ENCODE assay signal across 7 mouse cellular contexts in the genomic region with DNA sequence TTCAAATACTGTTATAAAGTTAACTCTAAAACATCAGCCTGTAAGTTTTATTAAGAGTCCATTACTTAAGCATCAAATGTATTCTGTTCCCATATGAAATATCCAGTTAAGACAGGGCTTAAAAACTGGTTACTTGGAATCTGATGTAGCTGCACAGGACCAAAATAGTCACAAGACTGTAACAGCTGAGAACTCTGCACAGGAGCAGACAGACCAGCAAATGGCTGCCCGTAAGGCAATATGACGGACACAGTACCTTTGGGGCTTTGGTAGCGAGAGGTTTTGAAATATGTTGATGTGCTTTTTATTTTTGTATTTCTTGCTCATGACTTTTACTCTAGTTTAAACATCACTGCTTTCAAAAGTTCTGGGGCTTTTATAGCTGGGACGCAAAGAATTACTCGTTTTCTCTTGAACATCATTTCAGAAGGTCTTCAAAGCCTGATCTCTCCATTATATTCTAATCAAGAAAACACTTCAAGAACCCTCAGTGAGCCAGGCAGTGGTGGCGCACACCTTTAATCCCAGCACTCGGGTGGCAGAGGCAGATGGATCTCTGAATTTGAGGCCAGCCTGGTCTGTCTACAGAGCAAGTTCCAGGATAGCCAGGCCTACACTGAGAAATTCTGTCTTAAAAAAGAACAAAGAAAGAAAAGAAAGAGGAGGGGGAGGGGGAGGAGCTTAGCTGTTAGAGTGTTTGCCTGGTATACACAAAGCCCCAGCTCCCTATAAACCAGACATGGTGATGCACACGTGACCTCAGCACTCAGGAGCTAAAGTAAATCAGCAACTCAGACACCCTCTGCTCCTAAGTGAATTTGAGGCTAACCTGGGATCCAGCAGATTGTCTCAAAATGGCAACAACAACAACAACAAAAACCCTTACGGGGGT. TPM values are rescaled to one million over a fixed set of nuclear protein-coding genes. Genes with fewer than 3 reads are reported as not detected.
DNase-seq lines count a peak whose midpoint lies in the region; ATAC-seq and TF ChIP-seq lines count a peak whose summit lies in the region.

No protein-coding gene starts in this region.

- H3K4me2 ChIP-seq in CH12.LX (ENCODE audit: insufficient read depth, low read depth, poor library complexity, severe bottlenecking), result peak overlapping the region; percentile 19
- peak overlapping the region; percentile 64 for H3K4me2 ChIP-seq in midbrain, embryonic 16.5 days (ENCODE audit: low read length)

- no peak for TF ChIP-seq RAD21 in CH12.LX (IDR thresholded peaks at IDR 0.05; ENCODE audit: low read depth, low read length)

- no peak for TF ChIP-seq POLR2A in CH12.LX (IDR thresholded peaks at IDR 0.05; ENCODE audit: low read depth, low read length)
- peak; percentile 34; the same call in 1 of the 2 replicates for TF ChIP-seq POLR2A in embryonic fibroblast, embryonic 13.5 days (IDR thresholded peaks at IDR 0.05; ENCODE audit: low read depth, low read length)

- H3K36me3 ChIP-seq in CH12.LX (replicated peaks in 1 of 2; ENCODE audit: control insufficient read depth in 1 of 2, insufficient read depth in 1 of 2, low read length in 1 of 2), result no peaks in the 10 kb centered on the region
- no peaks in the 10 kb centered on the region for H3K36me3 ChIP-seq in midbrain, embryonic 16.5 days (ENCODE audit: control insufficient read depth, insufficient read depth, low read length)

- no peaks in the 10 kb centered on the region for H3K9me3 ChIP-seq in CH12.LX (replicated peaks; ENCODE audit: low read length)
- no peaks in the 10 kb centered on the region for H3K9me3 ChIP-seq in midbrain, embryonic 16.5 days (replicated peaks; ENCODE audit: control insufficient read depth, low read length, poor library complexity, severe bottlenecking)

- no peaks in the 10 kb centered on the region for H3K27me3 ChIP-seq in CH12.LX (replicated peaks)
- H3K27me3 ChIP-seq in midbrain, embryonic 16.5 days (ENCODE audit: control insufficient read depth, insufficient read depth, low read depth, low read length), result no peaks in the 10 kb centered on the region

- peak overlapping the region; percentile 27; the same call in 1 of the 2 replicates for H3K9ac ChIP-seq in CH12.LX (ENCODE audit: insufficient read depth, low read depth)
- H3K9ac ChIP-seq in midbrain, embryonic 16.5 days (ENCODE audit: low read depth, low read length), result peak overlapping the region; percentile 49

- TF ChIP-seq CTCF in CH12.LX (conservative IDR thresholded peaks at IDR 0.05 in 1 of 2, IDR thresholded peaks at IDR 0.05 in 1 of 2; ENCODE audit: low read depth in 2 of 2, low read length in 2 of 2), result no peak
- TF ChIP-seq CTCF in embryonic fibroblast, embryonic 13.5 days (IDR thresholded peaks at IDR 0.05; ENCODE audit: borderline replicate concordance, insufficient read depth, low read length), result no peak

- dilution Hi-C loops in CH12.LX (cut with MboI; ENCODE audit: extremely low pct_ligation_motif_present, extremely low pct_unique_long_range_greater_than_20kb, low sequenced_read_pairs), result no loop called here

- in situ Hi-C loops in CH12.LX (cut with MboI; ENCODE audit: low pct_ligation_motif_present, low pct_unique_long_range_greater_than_20kb, low sequenced_read_pairs), result loop anchor here (5.0 kb wide), 1 partner anchor 33 kb away; no protein-coding TSS in a partner anchor

- H3K27ac ChIP-seq in CH12.LX (ENCODE audit: insufficient read depth, low read depth), result no peak overlapping the region
- H3K27ac ChIP-seq in embryonic fibroblast, embryonic 13.5 days (ENCODE audit: insufficient read depth, low read length), result peak overlapping the region; percentile 99
- H3K27ac ChIP-seq in midbrain, embryonic 16.5 days (ENCODE audit: low read length), result peak overlapping the region; percentile 93

- H3K4me3 ChIP-seq in CH12.LX (replicated peaks in 1 of 3; ENCODE audit: low read depth in 2 of 3, low read length in 2 of 3, poor library complexity in 1 of 3), result peak overlapping the region; percentile 7 to 49 (median 37)
- H3K4me3 ChIP-seq in embryonic fibroblast, embryonic 13.5 days (ENCODE audit: insufficient read depth, low read length), result peak overlapping the region; percentile 26
- peak overlapping the region; percentile 30 for H3K4me3 ChIP-seq in midbrain, embryonic 16.5 days (ENCODE audit: low read depth, low read length)

- TF ChIP-seq EP300 in CH12.LX (IDR thresholded peaks at IDR 0.05; ENCODE audit: low read length), result no peak

- peaks cover 7 to 31% of the 10 kb centered on the region in 2 experiments for H3K4me1 ChIP-seq in CH12.LX (ENCODE audit: control insufficient read depth in 1 of 2, insufficient read depth in 2 of 2)
- H3K4me1 ChIP-seq in embryonic fibroblast, embryonic 13.5 days (ENCODE audit: control insufficient read depth, insufficient read depth, low read length), result peaks cover 12% of the 10 kb centered on the region
- peaks cover 20% of the 10 kb centered on the region for H3K4me1 ChIP-seq in midbrain, embryonic 16.5 days (ENCODE audit: control insufficient read depth, insufficient read depth, low read length)

- peak; percentile 86 for DNase-seq in 3T3-L1 (ENCODE audit: low read depth, low spot score)
- DNase-seq in CH12.LX (ENCODE audit: extremely low read depth), result no peak
- peak; percentile 53 to 75 for DNase-seq in kidney, postnatal 25 days
- no peak for DNase-seq in right cerebral cortex, adult 18-20 months
- no peak for DNase-seq in spleen, adult 18-20 months

- WGBS in midbrain, embryonic 16.5 days, result 31% methylated on average over 9 of the region's 9 CpGs

- ATAC-seq in midbrain, embryonic 16.5 days, result peak; percentile 89

- no peaks in the 10 kb centered on the region for H3K79me2 ChIP-seq in CH12.LX (replicated peaks; ENCODE audit: control insufficient read depth, extremely low read depth, insufficient read depth, poor library complexity, severe bottlenecking)

TF ChIP-seq in CH12.LX, 34 proteins besides CTCF, POLR2A, EP300 and RAD21:
- TF ChIP-seq SIN3A (IDR thresholded peaks at IDR 0.05; ENCODE audit: low read length) (0 out of 2 replicates have a peak, but pooled peaks have one; percentile 36), JUND (conservative IDR thresholded peaks at IDR 0.05; ENCODE audit: low read depth, low read length) (no peak), MAX (IDR thresholded peaks at IDR 0.05; ENCODE audit: low read length) (no peak), ZNF384 (IDR thresholded peaks at IDR 0.05; ENCODE audit: low read depth, low read length) (no peak), MEF2A (IDR thresholded peaks at IDR 0.05; ENCODE audit: borderline replicate concordance, low read depth, low read length) (no peak), KAT2A (IDR thresholded peaks at IDR 0.05; ENCODE audit: insufficient replicate concordance, low read length) (no peak), USF1 (IDR thresholded peaks at IDR 0.05; ENCODE audit: low read depth, low read length) (peak; percentile 55), POLR2AphosphoS2 (IDR thresholded peaks at IDR 0.05; ENCODE audit: low read depth, low read length) (no peak), HCFC1 (IDR thresholded peaks at IDR 0.05; ENCODE audit: low read depth, low read length) (no peak)
TF ChIP-seq in CH12.LX: peak in this region for 2.

RNA-seq across cellular contexts. Expression of a gene that starts 22.9 kb away (rescaled TPM):
- total RNA-seq in CH12.LX (2012; rRNA removed), result 56.9 and 65.0 TPM in 2 replicates
- 189 and 206 TPM in 2 replicates for total RNA-seq in CH12.LX (2014; rRNA removed)
- polyA plus RNA-seq in CH12.LX (2012; ENCODE audit: insufficient read length, low read depth), result 196 and 211 TPM in 2 replicates
- 1,359 and 1,364 TPM in 2 replicates for polyA plus RNA-seq in embryonic fibroblast, embryonic 13.5 days (2011; ENCODE audit: insufficient read length, low read depth, missing spikeins)
- 393 and 436 TPM in 2 replicates for polyA plus RNA-seq in midbrain, embryonic 16.5 days (2015; fragmentation: Nextera tagmentation; extraction: Ambion mirVana)

Comparison
In these comparisons a context has a peak if more than half of its experiments do, and no peak if none do; other contexts are left out.
1. DNase-seq: peak in 3T3-L1 (single experiment) and kidney, postnatal 25 days (2 of 2); none in CH12.LX (single experiment), right cerebral cortex, adult 18-20 months (single experiment) and spleen, adult 18-20 months (0 of 2).
2. Peak in every context shown above with its lines, with median percentiles within 50 percentile points of each other: H3K4me3 ChIP-seq.